Mouse (Mus musculus) embryo, embryonic 11.5 days (tissue): ENCODE results near the gene Krt76.

Experiments used
- DNase-seq: peaks from one replicate; pipeline ENCODE4 v3.0.0-alpha.2; 2012; ENCODE audit warnings: low read depth, low spot score

The Krt76 gene

DNA sequence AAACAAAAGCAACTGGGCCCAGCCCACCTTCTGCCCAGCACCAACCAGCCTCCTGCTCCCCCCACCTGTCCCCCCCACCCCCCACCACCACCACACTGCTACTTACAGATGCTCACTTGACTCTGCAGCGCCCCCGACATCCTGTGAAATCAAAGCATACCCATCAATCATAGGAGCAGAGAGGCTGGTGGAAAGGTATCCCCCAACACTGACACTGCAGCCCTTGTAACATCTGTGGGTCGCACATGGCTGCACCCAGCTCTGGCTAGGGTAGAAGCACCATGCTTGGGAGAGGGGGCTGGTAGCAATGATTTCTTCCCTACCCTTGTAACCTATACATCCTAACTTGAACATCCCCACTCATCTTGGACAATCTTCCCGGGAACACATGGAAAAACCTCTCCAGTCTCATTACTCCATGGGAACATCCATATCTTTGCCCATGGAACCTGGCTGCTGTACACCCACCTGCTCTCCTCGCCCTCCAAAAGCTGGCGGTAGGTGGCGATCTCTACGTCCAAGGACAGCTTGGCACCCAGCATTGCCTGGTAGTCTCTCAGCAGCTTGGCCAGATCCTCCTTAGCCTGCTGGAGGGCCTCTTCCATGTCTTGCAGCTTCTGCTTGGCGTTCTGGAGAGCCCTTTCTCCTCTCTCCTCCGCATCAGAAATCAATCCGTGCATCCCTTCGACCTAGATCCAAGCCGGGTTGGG lies 32.1 kb downstream of the Krt76 start:
- DNase-seq = no peak

- DNase-seq = no peak
Observed at GRCm38 (mm10) chr15:101859735-101860170, 33.0 kb downstream of the Krt76 start.

GRCm38 (mm10) chr15:101858673-101859425 lies 33.9 kb downstream of the Krt76 start:
- DNase-seq = no peak

DNA sequence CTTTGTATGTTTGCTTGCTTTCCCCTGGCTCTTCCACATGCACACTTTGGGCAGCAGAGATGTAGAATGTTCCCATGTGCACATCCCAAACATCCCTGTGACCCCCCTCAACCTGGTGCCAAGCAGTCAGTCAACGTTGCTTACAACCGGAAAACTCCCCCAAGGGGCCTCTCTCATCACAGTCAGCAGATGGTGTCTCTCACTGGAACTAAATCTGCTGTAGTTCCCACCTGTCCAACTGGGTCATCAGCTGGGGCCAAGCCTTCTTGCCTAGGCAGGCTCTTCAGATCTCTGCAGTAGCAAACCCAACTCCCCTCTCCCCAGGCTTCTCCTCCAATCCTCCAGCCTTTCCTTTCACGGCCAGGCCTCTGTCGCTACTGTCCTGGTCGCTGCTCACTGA lies 36.0 kb downstream of the Krt76 start:
- no peak for DNase-seq

GRCm38 (mm10) chr15:101855732-101856131 lies 37.0 kb downstream of the Krt76 start:
- no peak for DNase-seq

DNA sequence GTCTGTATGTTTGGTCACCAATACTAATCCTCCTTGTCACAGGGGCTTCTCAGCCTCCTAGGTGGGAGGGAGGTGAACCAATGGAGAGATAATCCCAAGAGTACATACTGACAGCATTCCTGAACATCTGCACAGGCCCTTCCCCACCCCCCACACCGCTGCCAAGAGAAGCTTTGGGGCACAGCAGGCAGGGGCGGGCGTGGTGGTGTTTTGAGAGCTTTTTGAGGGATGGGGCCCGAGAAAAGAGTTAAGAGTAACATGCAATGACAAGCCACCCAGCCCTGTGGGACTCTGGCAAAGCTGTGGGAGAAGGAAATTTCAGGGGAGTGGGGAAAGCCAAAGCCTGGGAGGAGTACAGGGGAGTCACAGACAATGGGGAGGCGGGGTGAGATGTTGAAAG lies 38.4 kb downstream of the Krt76 start:
- DNase-seq = no peak

DNA sequence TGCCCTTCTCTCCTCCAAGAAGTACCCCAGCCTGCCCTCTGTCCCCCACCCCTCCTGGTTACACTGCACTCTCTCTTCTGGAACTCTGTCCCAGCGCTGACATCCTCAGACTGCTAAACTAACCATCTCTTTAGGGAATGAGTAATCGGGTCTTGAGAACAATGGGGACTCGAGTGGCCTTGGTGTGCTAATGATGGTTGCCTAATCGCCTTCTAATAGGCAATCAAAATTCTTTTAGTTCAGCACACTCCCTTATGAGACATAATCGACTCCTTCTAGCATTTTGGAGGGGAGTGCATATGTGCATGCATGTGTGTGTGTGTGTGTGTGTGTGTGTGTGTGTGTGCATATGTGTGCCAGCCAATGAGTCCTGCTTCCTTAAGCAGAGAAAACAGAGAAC lies 40.1 kb downstream of the Krt76 start:
- DNase-seq = no peak

GRCm38 (mm10) chr15:101850694-101851093 lies 42.0 kb downstream of the Krt76 start, which contains the start of gene Krt1:
TSS of gene Krt1 (minus strand) at chr15:101850794.
- no peak for DNase-seq

GRCm38 (mm10) chr15:101845971-101846403 lies 46.7 kb downstream of the Krt76 start:
- DNase-seq = no peak

- DNase-seq = no peak
Observed at GRCm38 (mm10) chr15:101843192-101843591, 49.5 kb downstream of the Krt76 start.

DNA sequence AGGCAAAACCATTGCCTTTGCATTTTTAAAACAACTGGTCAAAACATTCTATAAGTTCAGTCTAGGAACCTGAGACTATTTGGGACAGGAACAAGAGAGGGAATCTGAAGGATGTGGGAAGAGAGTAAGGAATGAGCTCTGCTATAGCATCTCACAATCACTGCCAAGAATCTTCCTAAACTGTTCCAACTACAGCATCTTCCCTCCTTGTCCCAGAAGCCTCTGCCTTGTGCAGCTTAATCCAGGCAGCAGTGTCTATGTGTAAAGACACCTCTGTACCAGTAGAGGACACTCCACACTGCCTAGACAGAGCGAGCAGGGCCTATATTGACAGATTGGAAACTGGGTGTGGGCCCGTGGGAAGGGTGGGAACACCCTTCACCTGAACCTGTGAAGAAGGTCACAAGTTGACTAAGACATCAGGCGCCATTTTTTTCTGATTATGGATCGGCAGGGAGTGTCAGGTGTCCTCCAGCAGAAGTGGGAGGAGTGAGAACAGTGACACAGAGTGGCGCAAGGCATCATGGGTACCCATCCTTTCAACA lies 57.9 kb downstream of the Krt76 start:
- no peak for DNase-seq
